Mouse (Mus musculus) midbrain, embryonic 10.5 days (tissue): ENCODE data around the gene Sept8. TPM values are rescaled to one million over a fixed set of nuclear protein-coding genes. Genes with fewer than 3 reads are reported as not detected.
A peak's percentile ranks its signal among the peaks of the same experiment; 100 is the strongest.

Experiments used
- DNase-seq: peaks from one replicate; pipeline ENCODE4 v3.0.0-alpha.2; 2017; ENCODE audit warnings: low spot score
- H3K27ac ChIP-seq: fragments of 300-500 bp; sonication (generic); replicated peaks from 2 replicates; pipeline ENCODE4 v1.5.1; 2016; ENCODE audit warnings: mild to moderate bottlenecking
- H3K27me3 ChIP-seq: fragments of 300-500 bp; sonication (generic); 2 replicates; pipeline ENCODE4 v1.6.1; 2016; ENCODE audit warnings: low read depth, mild to moderate bottlenecking; ENCODE audit not compliant: poor library complexity, severe bottlenecking
- H3K36me3 ChIP-seq: fragments of 300-500 bp; sonication (generic); 2 replicates; pipeline ENCODE4 v1.6.1; 2016; ENCODE audit warnings: mild to moderate bottlenecking, moderate library complexity
- H3K4me1 ChIP-seq: fragments of 300-500 bp; sonication (generic); 2 replicates; pipeline ENCODE4 v1.6.1; 2016
- H3K4me3 ChIP-seq: fragments of 300-500 bp; sonication (generic); 2 replicates; pipeline ENCODE4 v1.5.1; 2016; ENCODE audit warnings: mild to moderate bottlenecking, moderate library complexity
- H3K9me3 ChIP-seq: fragments of 300-500 bp; sonication (generic); replicated peaks from 2 replicates; pipeline ENCODE4 v1.6.1; 2016; ENCODE audit warnings: mild to moderate bottlenecking
- WGBS: fragments of 180-500 bp; shearing (Covaris S2); methylation state at CpG from one replicate; pipeline ENCODE4 v1.1.7; 2016; 5-methylcytosine and 5-hydroxymethylcytosine counted together
- polyA plus RNA-seq: library from polyadenylated mRNA; unstranded; fragments of >200 nt; fragmentation: Nextera tagmentation; extraction: Ambion mirVana; gene quantifications from 2 replicates; pipeline ENCODE4 v1.2.1, GENCODE M21; 2016

The Sept8 gene
- polyA plus RNA-seq, 1 experiment from 2014 or later, result 18.0 TPM

DNA sequence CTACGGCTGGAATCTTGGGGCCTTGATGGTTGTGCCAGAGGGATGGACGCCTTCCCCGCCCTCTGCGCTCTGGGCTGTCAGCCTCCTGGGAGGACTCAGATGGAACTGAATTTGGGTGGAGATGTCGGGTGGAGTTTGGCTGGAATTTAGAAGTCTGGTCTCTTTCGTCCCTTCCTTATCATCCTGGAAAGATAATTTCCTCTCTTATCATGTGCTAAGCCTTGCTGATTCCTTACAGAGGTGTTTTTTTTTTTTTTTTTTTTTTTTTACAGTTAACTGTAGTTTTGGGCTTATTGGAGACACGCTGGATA, 2.7 kb downstream of the Sept8 start:
- Histone ChIP-seq H3K4me1 (peaks cover 75% of the 10 kb centered on the region), H3K4me3 (no peak overlapping the region), H3K27me3 (peaks cover 33% of the 10 kb centered on the region), H3K9me3 (no peaks in the 10 kb centered on the region), H3K27ac (no peak overlapping the region), H3K36me3 (no peaks in the 10 kb centered on the region)
- no peak for DNase-seq
- whole genome bisulfite sequencing, result 84% methylated on average over 7 of the region's 7 CpGs

DNA sequence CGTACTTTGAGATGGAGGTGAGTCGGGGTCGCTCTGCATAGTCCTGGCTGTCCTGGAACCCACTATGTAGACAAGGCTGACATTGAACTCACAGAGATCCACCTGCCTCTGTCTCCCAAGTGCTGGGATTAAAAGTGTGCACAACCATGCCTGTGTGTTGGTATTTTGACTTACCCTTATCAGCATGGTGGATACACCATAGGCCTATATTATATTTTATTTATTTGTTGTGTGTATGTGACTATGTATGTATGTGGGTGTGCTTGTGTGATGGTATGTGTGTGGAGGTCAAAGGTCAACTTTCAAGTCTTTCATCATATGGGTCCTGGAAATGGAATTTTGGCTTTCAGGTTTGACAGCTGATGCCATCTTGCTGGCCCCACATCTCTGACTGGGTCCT, 3.3 kb downstream of the Sept8 start:
- Histone ChIP-seq H3K9me3 (no peaks in the 10 kb centered on the region), H3K27me3 (peaks cover 31% of the 10 kb centered on the region), H3K4me1 (peaks cover 69% of the 10 kb centered on the region), H3K27ac (no peak overlapping the region), H3K4me3 (no peak overlapping the region), H3K36me3 (no peaks in the 10 kb centered on the region)
- WGBS, result 93% methylated on average over 3 of the region's 3 CpGs
- DNase-seq, result no peak

DNA sequence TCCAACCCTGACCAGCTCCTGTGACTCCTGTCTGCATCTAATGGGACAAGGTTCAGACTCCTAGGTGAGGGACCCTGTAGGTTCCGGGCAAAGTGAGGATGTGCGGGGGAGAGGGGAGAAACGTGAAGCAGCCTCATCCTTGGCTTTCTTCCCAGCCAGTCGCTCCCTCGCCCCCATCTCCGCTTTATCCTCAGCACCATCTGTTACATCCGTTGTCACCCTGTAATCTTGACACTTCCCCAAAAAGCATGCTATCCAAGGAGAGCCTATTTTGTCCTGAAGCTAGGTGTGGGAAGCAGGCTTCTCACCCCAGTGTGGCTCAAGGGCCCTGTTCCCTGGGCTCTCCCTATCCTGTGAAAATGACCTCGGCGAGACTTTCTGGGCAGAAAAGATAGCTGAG, 3.9 kb downstream of the Sept8 start:
- 82% methylated on average over 9 of the region's 9 CpGs for WGBS
- Histone ChIP-seq H3K4me1 (peaks cover 67% of the 10 kb centered on the region), H3K27ac (no peak overlapping the region), H3K9me3 (no peaks in the 10 kb centered on the region), H3K4me3 (no peak overlapping the region), H3K36me3 (no peaks in the 10 kb centered on the region), H3K27me3 (peaks cover 25% of the 10 kb centered on the region)
- DNase-seq, result no peak

DNA sequence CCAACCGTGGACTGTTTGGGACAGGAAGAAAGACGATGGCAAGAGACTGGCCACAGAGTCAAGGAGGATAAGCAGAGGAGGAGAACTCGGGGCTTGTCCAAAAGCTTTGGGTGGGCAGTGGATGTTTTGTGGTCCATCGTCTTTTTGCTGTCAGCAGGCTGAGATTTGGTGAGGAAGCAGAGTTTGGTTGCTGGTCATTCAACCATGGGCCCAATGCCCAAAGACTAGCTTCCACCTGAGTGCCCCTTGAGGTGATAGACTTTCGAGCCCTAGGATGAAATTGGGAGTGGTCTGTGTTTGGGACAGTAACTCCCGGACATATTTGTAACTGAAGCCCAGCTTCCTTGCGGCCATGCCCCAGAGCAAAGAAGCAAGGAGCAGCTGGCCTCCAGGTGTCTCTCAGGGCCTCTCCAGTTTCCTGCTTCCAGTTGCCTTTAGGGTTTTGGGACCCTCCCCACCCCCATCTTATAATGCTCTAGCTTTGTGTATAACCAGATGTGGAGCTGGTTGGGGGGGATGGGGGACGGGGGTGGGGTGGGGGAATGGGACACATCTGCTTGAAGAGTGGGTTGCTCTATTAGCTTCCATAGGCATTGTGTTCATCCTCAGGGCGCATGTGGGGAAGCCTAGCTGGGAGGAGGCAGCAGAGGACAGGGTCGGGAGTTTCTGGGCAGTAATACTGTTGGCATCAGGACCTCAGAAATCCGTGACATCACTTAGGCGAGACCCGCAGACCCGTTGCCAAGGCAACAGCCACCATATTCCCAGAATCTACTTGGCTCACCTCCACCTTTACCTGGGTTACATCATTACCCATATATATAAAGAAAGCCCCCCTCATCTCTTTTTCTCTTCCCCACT, 4.7 kb downstream of the Sept8 start:
- no peak overlapping the region for H3K27ac ChIP-seq
- 87% methylated on average over 14 of the region's 14 CpGs for WGBS
- no peak overlapping the region for H3K4me3 ChIP-seq
- no peaks in the 10 kb centered on the region for H3K9me3 ChIP-seq
- no peak for DNase-seq
- peaks cover 17% of the 10 kb centered on the region for H3K27me3 ChIP-seq
- H3K4me1 ChIP-seq, result peaks cover 72% of the 10 kb centered on the region
- no peaks in the 10 kb centered on the region for H3K36me3 ChIP-seq

DNA sequence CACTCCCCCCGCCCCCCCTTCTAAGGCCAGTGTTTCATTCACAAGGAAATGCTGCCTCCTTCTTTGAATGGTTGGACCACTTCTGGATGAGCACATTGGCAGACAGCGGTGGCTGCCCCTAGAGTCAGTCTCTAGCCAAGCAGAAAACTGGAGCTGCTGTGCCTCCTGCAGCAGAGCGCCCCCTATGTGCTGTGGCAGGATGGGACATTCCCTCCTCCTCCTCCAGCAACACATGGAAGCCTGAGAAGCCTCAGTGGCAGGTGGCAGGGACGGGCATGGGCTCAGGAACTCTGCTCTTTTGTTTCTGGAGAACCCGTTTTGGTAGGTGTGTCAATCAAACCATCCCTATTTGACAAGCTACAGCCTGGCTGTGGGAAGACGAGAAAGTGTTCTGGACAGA, 5.8 kb downstream of the Sept8 start:
- no peaks in the 10 kb centered on the region for H3K36me3 ChIP-seq
- DNase-seq, result no peak
- peaks cover 9% of the 10 kb centered on the region; the same call in 1 of the 2 replicates for H3K27me3 ChIP-seq
- H3K27ac ChIP-seq, result peak overlapping the region; percentile 75
- H3K4me3 ChIP-seq, result no peak overlapping the region
- no peaks in the 10 kb centered on the region for H3K9me3 ChIP-seq
- WGBS, result 70% methylated on average over 6 of the region's 6 CpGs
- peaks cover 74% of the 10 kb centered on the region for H3K4me1 ChIP-seq

DNA sequence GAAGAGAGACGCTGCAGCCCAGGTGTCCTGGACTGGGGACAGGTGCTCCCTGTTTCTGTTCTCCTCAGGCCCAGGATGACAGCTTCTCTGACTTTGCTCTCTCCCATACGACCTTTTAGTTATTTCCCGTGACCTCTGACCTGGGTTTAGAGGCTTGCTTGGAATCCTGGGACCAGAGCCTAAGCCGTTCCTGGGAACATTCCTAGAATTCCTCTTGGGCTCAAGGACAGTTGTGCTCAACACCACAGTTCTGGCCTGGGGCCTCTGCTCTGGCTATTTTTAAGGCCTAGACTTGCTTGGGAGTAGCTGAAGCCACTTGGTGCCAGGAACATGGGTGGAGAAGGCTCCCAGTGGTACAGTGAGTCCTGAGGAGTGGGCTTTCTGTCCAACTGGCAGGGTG, 6.4 kb downstream of the Sept8 start:
- no peak overlapping the region; the same call in 1 of the 2 replicates for H3K4me3 ChIP-seq
- H3K4me1 ChIP-seq, result peaks cover 71% of the 10 kb centered on the region
- peak; percentile 42 for DNase-seq
- peaks cover 9% of the 10 kb centered on the region; the same call in 1 of the 2 replicates for H3K27me3 ChIP-seq
- H3K36me3 ChIP-seq, result no peaks in the 10 kb centered on the region
- peak overlapping the region; percentile 75 for H3K27ac ChIP-seq
- WGBS, result 34% methylated on average over 4 of the region's 4 CpGs
- no peaks in the 10 kb centered on the region for H3K9me3 ChIP-seq

DNA sequence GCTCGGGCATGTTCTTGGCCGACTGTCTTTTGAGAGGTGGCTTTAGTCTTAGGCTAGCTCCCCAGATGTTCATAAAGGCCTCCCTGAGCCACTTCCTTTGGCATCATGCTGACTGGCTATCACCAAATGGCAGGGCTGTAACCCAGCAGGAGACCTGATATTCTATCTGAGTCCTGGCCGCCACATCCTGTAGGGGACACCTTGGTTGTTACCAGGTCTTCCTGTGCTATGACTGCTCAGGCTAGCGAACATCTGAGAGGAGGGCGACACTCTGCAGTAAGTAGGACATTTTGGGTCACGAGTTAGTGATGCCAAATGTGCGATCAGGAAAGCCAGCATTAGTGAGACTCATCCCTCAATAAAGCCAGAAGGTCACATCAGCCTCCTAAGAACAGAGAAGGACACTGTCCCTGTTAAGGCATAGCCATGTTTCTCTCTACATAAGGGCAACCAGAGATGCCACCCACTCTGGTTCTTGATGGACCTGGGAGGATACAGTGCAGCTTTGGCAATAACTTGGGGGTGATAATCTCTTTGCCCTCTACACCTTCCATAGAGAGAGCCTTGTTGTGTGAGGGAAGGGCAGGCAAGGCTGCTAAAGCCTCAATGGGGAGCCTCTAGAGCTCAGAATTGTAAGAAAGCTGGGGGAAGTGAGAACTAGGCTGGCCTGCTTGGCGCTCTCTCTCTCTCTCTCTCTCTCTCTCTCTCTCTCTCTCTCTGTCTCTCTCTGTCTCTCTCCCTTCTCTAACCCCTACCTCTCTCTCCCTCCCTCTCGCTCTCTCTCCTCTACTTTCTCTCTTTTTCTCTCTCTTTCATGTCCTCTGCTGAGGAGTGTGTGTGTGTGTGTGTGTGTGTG, 9.6 kb downstream of the Sept8 start:
- Histone ChIP-seq H3K4me1 (peaks cover 49% of the 10 kb centered on the region), H3K27me3 (no peaks in the 10 kb centered on the region), H3K9me3 (no peaks in the 10 kb centered on the region), H3K4me3 (no peak overlapping the region), H3K36me3 (peaks cover 7% of the 10 kb centered on the region), H3K27ac (0 out of 2 replicates have a peak overlapping the region, but pooled peaks have one; percentile 6)
- no peak for DNase-seq
- 76% methylated on average over 9 of the region's 9 CpGs for WGBS

DNA sequence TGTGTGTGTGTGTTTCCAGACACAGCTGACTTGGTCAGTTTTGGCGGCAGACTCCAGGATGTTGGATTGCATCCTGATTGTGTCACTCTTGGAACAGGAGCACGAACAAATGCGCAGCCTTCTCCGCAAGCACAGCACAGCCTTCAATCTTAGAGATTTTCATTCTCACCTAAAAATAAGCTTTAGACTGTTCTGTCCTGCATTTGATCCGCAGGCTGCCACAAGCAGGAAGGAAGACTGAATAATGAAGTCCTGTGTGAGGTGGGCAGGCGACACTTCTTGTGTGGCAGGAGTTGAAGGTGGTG, 10.1 kb downstream of the Sept8 start:
- Histone ChIP-seq H3K4me1 (peaks cover 43% of the 10 kb centered on the region), H3K27ac (no peak overlapping the region), H3K36me3 (peaks cover 13% of the 10 kb centered on the region), H3K27me3 (no peaks in the 10 kb centered on the region), H3K9me3 (no peaks in the 10 kb centered on the region), H3K4me3 (no peak overlapping the region)
- no peak for DNase-seq
- 78% methylated on average over 6 of the region's 6 CpGs for WGBS

DNA sequence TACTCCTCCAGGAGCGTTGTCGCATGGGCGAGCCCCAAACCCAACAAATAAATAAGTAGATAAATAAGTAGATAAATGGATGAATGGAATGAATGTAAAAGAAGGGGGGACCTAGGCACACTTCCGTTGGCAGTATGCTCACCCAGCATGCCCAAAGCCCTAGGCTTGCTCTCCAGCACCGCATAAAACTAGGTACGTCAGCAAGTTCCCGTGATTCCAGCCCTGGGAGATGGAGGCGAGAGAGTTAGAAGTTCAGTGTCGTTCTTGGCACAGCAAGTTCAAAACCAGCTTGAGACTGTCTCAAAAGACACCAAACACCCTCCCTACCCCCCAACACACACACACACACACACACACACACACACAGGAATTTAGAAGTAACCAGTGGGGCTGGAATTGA, 10.9 kb downstream of the Sept8 start:
- no peaks in the 10 kb centered on the region for H3K27me3 ChIP-seq
- H3K4me1 ChIP-seq, result peaks cover 35% of the 10 kb centered on the region
- no peak overlapping the region for H3K4me3 ChIP-seq
- no peak overlapping the region for H3K27ac ChIP-seq
- whole genome bisulfite sequencing, result 86% methylated on average over 9 of the region's 9 CpGs
- H3K9me3 ChIP-seq, result no peaks in the 10 kb centered on the region
- DNase-seq, result no peak
- peaks cover 21% of the 10 kb centered on the region for H3K36me3 ChIP-seq

DNA sequence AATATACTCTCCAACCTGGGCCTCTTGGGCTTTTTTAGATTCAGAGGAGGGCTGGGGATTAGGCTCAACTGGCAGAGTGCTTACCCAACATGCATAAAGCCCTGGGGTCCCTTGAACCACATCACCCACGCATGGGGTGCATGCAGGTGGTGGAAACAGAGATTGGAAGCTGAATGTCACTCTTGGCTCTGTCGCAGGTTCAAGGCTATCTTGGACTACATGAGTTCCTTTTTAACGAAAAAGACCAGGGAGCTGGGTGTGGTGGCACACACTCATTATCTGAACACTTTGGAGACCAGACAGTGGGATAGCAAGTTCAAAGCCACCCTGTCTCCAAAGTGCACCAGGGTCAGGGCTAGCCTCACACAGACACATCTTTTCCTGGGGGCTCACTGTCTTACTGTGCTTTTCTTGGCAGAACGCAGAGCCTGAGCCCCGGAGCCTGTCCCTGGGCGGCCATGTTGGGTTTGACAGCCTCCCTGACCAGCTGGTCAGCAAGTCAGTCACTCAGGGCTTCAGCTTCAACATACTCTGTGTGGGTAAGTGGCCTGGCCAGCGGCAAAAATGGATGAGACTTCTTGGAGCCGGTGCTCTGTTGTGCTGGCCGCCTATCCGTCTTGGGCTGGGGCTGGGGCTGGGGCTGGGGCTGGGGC, 12.6 kb downstream of the Sept8 start:
- Histone ChIP-seq H3K27me3 (no peaks in the 10 kb centered on the region), H3K36me3 (peaks cover 38% of the 10 kb centered on the region), H3K4me3 (no peak overlapping the region), H3K4me1 (peaks cover 19% of the 10 kb centered on the region), H3K27ac (no peak overlapping the region), H3K9me3 (no peaks in the 10 kb centered on the region)
- WGBS, result 97% methylated on average over 10 of the region's 10 CpGs
- no peak for DNase-seq

DNA sequence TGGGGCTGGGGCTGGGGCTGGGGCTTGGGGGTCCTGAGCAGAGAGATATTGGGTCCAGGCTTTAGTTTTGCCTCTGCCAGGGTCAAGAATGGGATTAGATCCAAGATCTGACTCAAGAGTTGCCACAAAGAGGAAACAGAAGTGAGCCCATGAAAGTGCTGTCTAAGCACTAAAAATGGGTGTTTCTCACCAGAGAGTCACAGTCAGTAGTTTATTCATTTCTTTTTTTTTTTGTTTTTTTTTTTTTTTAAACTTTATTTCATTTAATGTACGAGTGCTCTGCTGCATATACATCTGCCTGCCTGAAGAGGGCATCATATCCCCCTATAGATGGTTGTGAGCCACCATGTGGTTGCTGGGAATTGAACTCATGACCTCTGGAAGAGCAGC, 13.2 kb downstream of the Sept8 start:
- Histone ChIP-seq H3K27ac (no peak overlapping the region), H3K9me3 (no peaks in the 10 kb centered on the region), H3K27me3 (no peaks in the 10 kb centered on the region), H3K4me1 (peaks cover 19% of the 10 kb centered on the region), H3K4me3 (no peak overlapping the region), H3K36me3 (peaks cover 43% of the 10 kb centered on the region)
- DNase-seq, result no peak
- WGBS, result 100% methylated on average over 1 of the region's 1 CpGs

DNA sequence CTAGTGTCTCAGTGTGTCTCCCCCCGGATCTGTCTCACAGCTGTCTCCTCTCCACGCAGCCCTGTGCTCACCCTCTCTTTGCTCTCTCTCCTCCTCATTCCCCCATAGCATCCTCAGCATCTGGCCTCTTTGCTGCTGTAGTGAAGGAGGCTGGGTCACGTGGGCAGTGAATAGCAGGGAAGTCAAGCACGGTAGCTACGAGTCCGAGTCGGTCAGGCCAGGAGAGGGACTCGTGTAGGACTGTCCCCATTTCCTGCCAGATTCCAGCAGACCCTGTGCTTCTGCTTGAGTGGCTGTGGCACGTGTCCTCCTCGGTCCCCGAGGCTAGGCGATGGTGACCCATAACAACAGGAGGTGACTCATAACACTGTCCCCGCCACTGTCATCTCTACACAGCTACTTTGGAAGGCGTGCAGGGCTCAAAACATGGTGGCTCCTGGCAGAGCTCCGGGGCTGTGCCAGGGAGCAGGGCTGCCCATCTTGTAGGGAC, 20.0 kb downstream of the Sept8 start:
- H3K27ac ChIP-seq, result peak overlapping the region; percentile 43; the same call in 1 of the 2 replicates
- peaks cover 68% of the 10 kb centered on the region for H3K36me3 ChIP-seq
- no peaks in the 10 kb centered on the region for H3K9me3 ChIP-seq
- no peak overlapping the region for H3K4me3 ChIP-seq
- H3K4me1 ChIP-seq, result peaks cover 14% of the 10 kb centered on the region
- DNase-seq, result no peak
- H3K27me3 ChIP-seq, result no peaks in the 10 kb centered on the region
- 65% methylated on average over 15 of the region's 15 CpGs for WGBS
